Mouse (Mus musculus) gastrocnemius, postnatal 14 days (tissue): ENCODE measurements around the gene Aldh3a2. TPM values are rescaled to one million over a fixed set of nuclear protein-coding genes. Genes with fewer than 3 reads are reported as not detected.

Experiments used
- DNase-seq: peaks from one replicate; pipeline ENCODE4 v3.0.0; 2021; ENCODE audit warnings: mixed read lengths
- intact Hi-C: fragments of 180-260 bp; cut with DNase I; formaldehyde crosslinking; loops from one replicate; pipeline ENCODE4 v1.15.1; 2025; ENCODE audit warnings: low total_unique reads
- total RNA-seq, 2 experiments: library from RNA; stranded (reverse); gene quantifications; 2 replicates each; pipeline ENCODE4 v1.2.3; 2021

Gene Aldh3a2
- total RNA-seq, 2 experiments from 2014 or later, result 16.7 to 18.3 TPM

DNA sequence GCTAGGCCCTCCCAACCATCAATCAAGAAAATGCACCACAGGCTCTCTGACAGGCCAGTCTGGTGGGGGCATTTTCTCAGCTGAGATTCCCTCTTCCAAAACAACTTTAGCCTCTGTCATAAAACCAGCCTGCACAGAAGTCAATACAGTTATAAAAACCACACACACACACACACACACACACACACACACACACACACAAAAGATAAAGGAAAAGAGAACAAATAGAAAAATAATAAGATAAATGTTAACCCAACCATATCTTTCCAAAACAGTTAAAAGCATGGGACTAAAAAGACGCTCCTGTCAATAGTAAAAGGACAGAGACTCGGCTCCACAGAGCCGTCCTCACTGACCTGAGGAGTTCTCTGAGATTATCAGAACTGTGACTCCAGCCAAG lies 9.2 kb upstream of the Aldh3a2 start:
- intact Hi-C loops, result no loop called here
- DNase-seq, result no peak

DNA sequence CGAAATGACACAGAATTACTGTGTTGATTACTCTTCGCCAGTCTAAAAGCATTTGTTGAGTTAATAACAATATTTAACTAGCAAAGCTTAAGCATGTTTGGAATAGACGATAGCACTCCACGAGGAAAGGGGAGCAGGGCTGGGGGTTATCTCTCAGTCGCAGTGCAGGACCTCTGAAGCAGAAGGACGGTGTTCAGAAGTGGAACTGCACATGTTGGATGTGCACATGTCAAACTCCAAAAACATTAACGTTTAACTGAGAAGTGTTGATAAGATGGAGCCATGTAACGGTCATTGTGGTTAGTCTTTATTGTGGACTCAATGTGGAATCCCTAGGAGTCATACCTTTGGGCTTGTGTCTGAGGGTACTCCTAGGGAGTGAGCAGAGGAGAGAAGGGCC lies 7.8 kb upstream of the Aldh3a2 start:
- no peak for DNase-seq
- intact Hi-C loops, result no loop called here

DNA sequence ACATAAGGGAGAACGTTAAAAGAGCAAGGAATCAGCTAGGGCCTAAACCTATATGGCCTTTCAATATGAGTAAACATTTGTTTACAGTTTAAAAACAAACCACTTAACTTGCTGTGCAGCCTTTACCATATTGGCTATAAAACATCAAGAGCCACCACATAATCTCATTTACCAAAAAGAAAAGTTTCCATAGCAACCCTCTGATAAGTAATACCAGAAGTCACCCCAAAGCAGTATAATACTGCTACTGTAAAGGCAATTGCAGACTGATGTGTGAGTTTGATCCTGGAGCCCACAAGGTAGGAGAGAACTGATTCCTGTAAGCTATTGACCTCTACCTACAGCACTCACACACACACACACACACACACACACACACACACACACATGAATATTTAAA lies 7.2 kb upstream of the Aldh3a2 start:
- intact Hi-C loops, result no loop called here
- DNase-seq, result no peak

DNA sequence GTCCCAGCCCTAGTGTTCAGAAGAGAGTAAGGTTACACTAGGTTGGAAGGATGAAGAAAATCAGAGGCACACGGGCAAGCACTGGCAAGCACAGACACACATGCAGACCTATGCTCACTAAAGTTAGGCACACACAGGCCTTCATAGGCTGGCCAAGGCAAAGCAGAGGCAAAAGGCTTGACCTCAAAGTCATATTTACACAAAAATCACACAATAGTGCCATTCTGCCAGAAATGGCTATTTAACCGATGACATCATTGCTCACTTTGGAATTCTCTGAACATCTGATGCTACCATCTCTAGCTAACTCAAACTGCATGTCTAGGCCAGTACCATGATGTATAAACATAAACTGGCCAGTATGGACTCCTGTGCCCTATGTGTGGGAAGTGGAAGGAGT lies 6.7 kb upstream of the Aldh3a2 start:
- intact Hi-C loops, result no loop called here
- DNase-seq, result no peak

DNA sequence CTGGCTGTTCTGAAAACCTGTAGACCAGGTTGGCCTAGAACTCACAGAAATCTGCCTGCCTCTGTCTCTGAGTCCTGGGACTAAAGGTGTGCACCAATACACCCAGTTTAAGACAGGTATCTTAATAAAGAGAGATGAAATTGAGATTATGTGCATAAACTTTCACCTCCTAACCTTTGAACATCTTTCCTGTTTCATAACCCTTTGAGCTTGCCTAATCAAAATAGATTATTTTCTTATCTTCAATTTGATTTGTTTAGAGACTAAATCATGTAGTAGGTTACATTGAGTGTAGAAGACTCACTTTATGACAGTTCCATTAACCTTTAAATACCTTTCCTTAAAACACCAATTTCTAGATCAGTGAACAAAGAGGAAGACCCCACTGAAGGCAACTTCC lies 4.3 kb upstream of the Aldh3a2 start:
- intact Hi-C loops, result no loop called here
- DNase-seq, result no peak

DNA sequence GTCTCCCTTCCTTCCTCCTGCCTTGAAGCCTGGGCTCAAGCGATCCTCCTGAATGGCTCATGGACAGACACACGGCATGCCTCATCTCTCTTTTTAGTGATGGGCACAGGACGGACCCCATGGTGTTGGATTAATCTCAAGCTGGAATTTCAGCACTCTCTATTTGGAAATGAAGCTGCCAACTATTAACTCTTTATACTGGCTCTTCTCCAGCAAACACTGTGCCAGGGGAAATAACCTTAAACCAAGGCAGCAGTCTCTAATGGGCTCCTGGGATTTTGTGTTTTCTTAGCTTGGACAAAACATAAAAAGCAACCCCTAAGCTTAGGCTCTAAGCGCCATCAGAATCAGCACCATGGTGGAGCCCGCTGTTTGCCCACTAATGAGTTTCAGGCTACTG lies 3.1 kb upstream of the Aldh3a2 start:
- no peak for DNase-seq
- intact Hi-C loops, result no loop called here

DNA sequence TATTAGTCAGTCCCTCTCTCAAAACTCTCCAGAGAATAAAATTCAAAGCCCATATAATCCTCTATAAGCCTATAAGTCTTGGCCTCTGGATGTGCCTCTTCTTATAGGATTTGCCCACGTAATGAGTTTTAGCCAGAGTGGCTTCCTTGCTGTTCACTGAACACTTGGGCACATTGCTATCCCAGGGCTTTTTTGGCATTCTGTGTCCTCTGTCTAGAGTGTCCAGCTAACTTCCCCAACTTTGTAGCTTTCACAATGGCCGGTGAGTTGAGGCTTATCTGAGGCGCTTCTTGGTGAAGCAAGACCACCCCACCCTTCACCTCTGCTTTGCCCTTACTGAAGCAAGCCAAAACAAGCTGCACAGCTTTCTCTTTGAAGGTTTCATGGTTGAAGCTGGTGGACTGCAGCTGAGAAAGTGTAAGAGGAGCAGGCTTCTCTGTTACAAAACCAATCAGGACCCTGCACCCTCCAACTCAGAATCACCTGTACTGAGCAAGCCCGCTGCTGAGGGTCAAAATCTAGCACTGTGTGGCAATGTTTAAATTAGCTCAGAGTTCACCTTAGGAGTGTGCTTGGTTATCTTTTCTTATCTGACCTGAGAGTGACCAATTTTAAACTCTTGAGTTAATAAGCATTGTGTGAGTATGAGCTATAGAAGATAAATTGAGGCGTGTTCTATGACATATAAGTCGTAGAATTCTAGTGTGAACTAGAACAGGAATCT lies 1.5 kb upstream of the Aldh3a2 start:
- intact Hi-C loops, result no loop called here
- DNase-seq, result no peak

DNA sequence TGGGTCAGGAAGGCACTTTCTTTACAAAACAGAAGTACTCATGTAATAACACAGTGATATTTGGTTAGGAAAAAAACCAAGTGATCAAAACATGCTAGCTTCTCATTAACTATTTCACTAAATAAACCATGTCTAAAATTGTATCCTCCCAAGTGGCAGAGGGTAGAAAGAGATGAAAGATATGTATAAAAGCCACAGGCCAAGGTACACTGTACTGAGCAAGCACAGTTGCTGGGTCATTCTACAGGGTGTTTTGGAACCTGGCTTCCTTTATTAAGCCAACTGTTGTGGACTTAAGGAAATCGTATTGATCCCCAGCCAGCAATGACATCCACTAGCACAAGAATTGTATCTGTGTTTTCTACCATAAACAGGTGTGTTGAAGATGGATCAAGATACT lies 3.4 kb downstream of the Aldh3a2 start:
- intact Hi-C loops, result no loop called here
- no peak for DNase-seq

DNA sequence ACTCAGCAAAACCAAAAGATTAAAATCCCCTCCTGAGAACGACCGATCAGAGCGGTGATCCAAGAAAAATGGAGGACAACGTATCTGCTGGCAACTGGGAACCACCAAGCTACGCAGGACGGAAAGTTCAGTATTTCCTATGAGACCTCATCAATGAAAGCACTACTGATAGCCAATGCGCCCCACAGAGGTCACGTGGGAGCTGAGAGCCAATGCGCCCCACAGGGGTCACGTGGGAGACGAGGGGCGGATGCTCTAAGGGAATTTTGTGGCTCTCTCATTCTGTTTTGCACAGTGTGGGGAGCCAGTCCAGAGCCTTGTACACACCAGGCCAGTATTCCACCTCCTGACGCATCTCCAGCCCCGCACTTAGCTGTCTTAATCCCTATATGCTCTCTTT lies 4.7 kb downstream of the Aldh3a2 start:
- intact Hi-C loops, result no loop called here
- DNase-seq, result no peak

DNA sequence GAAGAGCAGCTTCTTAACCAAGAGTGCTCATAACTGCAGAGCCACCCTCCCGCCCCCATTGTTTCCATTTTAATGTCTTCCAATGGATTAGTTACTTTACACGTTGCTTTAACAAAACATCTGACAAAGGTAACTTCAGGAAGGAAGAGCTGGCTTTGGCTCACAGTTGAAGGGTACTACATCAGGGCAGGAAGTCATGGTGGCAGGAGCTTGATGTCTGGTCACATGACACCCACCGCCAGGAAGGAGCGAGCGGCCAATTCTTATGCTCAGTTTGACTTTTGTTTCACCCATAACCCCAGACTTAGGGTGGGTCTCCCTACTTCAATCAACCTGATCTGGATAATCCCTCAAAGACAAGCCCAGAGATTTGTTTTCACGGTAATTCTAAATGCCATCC lies 8.2 kb downstream of the Aldh3a2 start:
- no peak for DNase-seq
- intact Hi-C loops, result no loop called here

DNA sequence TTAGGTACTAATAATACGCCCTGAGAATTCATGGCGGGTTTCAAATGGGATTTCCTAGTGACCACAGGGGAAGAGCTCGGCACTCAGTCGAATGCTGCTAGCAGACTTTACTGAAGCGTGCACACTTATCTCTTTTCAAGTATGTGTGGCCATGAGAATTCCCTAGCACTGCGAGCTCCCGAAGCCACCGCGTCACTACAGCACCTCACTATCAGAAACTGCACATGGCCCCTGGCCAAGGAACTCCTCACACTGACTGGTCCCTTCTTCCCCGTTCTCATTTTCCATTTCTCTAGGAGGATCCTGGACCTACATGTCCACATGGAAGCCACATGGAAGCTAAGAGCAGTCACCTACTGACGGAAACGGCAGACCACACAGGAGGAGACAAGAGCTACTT lies 14.5 kb downstream of the Aldh3a2 start:
- DNase-seq, result no peak
- intact Hi-C loops, result no loop called here

DNA sequence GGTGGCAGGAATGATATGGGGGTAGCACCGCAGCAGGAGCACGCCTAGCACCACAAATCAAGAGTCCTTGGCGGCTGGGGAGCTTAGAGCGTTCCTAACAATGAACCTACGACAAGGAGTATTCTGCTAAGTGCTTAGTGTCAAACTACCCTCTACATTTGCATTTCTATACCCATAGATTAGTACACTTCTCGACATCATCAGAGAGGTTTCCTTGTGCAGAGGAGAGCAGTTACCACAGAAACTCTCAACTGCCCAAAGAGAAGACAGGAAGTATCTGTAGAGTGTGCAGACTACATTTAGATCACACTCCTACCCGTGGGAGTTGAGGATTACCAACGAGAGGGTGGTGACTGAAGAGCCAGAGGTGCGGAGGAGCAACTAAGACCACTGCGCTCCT lies 15.5 kb downstream of the Aldh3a2 start:
- intact Hi-C loops, result no loop called here
- DNase-seq, result no peak

DNA sequence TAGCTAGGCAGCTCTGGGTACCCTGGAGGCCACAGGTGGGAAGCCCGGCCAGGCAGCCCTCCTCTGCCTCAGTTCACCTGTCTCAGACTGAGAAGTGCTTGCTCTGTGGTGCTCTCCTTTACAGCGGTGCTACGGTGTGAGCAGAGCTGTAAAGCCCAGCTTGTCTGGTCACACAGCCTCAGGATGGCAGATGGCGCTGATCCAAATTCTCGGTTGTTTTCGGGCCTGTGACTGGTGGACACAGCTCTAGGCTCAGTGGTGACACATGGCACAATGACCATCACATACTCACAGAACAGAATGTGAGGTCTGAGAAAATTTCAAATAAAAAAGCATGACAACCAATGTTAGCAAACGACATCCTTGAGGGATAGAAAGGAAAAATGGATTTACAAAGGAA lies 22.9 kb downstream of the Aldh3a2 start:
- intact Hi-C loops, result no loop called here
- no peak for DNase-seq

DNA sequence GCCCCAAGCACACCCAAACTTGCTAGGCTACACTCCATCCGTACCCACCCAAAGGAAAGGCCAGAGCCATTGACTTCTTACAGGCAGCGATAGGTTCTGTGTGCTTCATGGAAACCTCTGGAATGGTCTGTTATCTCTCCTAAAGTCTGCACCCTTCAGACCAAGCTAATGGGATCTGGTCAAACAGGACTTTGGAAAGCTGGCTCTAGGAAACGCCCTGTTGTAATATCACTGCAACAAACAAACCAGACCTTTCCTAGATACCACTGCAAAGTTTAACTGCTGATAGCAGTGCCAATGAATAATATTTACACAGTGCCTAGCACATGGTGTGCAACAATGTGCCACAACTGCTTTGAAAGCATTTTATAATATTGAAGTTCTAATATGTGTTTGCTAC lies 31.2 kb downstream of the Aldh3a2 start:
- intact Hi-C loops, result no loop called here
- DNase-seq, result no peak

DNA sequence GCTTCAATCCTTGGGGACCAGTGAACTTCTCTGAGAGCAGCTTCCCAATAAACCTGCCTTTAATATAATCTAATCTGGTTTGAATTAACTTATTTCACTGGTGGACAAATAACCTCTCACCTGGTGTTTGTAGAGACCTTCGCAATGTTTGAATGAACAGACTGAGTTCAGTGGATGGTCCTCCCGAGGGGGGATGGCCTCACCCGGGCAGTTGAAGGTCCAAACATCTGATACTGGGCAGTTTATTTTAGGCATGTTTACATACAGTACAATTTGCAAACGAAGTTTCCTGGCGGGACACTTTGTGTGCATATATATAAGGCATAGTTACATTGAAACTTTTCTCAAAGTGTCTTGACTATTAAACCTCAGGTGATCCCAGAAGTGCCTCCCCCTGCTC lies 33.1 kb downstream of the Aldh3a2 start:
- DNase-seq, result no peak
- intact Hi-C loops, result no loop called here

DNA sequence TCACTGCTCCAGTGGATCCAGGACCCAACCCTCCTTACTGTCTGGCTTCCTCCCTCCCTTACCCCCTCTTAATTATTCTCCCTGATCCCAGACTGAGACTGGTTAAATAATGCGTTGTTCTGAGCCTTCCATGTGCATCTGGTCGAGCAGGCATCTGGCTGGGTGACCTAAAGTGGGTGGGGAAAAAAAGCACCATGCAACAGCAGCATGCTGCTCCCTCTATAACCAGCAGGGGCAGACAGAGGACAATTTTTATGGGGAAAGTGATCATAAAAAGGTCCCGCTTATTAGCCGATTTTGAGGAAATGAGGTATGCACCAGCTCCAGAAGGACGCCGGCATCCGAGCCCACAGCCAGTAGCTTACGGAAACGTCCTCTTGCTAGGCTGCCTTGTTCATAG lies 35.9 kb downstream of the Aldh3a2 start:
- DNase-seq, result peak; percentile 63
- intact Hi-C loops, result no loop called here

DNA sequence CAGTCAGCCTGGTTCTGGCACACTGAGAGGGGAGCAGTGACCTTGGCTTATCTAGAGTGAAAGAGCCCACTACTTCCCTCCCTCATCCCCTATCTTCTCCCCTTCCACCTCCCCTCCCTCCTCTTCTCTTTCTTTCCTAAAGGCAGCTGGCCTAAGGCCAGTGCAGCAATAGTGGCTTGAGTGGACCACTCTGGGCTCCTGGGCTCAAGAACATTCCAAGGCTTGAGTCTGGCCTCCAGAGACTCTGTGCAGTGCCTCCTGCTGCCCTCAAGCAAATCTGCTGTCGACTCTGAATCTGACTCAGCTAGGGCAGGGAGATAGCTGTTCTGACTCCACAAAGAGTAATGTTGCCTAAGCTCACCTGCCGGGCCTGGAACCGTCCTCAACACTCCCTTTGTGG lies 38.9 kb downstream of the Aldh3a2 start:
- intact Hi-C loops, result no loop called here
- no peak for DNase-seq

DNA sequence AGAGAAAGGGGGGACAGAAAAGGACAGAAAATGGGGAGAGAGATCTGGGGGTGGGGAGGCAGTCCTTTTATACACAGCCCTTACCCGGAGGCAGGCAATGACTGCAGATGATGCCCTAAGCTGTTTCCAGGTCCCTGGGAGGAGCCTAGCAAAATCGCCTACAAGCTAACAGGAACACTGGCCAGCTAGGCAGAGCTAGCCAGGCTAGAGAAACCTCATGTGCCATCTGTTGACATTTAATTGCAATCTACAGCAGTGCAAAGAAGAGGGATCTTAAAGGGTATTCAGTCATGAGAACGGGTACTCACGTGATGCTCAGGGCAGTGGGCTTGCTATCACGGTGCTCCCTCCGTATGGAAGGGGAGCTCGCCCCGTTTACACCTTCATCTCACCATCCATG lies 39.4 kb downstream of the Aldh3a2 start:
- intact Hi-C loops, result no loop called here
- no peak for DNase-seq

DNA sequence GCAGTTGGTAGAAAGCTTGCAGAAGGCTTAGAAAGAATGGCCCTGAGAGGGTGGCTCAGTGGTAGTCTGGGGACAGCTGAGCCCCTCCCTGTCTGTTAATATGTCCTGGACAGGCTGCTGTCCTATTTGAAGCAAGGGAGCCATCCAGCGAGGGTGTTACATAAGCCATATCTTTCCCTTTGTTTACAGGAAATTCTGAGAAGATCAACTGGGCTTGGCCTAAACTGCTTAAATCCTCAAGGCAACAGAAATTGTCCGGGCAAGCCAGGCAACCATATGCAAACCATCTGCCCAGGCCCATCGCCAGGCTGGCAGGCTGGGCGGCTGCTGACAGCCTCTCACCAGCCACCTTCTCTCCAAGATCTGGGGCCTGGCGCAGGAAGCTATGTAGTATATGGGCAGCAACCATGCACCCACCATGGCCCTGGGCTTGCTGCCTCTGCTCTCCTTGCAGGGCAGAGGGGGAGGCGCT lies 41.3 kb downstream of the Aldh3a2 start:
- intact Hi-C loops, result no loop called here
- peak; percentile 35 for DNase-seq

DNA sequence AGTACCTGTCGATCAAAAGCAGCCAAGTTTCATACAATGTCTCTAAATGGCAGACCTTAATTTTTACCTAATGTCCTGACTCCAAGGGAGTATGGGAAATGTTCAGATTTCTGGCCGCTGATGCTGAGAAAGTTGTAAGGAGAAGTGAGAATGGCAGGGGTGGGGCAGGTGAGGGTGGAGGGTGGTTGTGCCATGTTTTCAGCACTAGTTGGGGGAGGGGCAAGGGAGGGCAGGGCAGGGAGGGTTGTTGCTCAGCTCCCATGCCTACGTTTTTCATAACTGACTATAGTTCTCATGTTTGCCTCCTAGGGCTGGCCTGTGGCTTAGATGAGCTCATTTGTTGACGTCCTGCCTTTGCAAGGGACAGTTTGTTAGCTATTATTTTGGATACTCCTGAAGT lies 41.8 kb downstream of the Aldh3a2 start:
- DNase-seq, result no peak
- intact Hi-C loops, result no loop called here

DNA sequence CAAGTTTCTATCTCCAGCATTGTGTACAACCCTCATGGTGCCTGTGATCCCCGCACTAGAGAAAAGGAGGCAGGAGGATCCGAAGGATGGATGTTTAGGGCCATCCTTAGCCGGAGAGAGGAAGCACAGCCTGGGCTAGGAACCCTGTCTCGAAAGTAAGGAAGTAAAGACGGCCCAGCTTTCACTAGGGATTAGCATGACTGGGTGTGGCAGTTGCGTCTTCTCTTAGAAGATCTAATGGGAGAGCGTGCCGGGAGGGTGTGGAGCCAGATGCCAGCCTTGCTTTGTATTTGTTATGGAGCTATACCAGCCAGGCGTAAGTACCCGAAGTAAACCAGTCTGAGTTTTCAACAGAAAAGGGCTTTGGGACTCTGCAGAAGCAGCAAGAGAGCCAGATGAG lies 42.4 kb downstream of the Aldh3a2 start:
- intact Hi-C loops, result no loop called here
- DNase-seq, result no peak

DNA sequence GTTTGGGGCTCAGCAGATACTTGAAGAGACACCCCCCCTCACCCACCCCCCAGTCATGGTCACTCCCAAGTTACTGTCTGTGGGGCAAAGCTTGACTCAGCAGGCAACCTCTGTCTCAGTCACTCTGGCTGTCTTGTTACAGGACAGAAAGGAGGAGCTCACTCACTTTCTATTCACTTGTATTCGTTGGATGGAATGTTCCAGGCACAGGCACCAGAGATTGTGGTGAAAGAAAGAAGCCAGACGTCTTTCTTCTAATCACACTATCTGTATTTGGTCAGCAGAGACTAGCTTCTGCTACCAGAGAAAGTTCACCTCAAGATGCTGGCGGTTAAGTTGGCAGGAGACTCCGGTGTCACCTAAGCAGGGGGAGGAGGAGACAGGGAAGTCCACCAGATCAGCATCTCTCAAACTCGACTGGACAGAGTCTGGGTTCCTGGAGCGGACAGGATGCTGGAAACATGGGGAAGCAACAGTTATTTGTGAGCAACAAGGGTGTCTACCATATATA lies 43.0 kb downstream of the Aldh3a2 start:
- DNase-seq, result no peak
- intact Hi-C loops, result no loop called here
